Mouse (Mus musculus): ENCODE measurements at regions not wholly inside any gene's neighbourhood (a gene's known extent, or its start where the extent isn't known, plus 50 kb on each side); places are given as distances from the start of the nearest gene placed in this dataset.
A peak's percentile ranks its signal among the peaks of the same experiment; 100 is the strongest.

- DNase-seq (ENCODE audit: low read depth, low spot score), result no peak
Measured at GRCm38 (mm10) chr9:112431920-112432437, 196.2 kb upstream of the Arpp21 start.

- no peak for DNase-seq (ENCODE audit: low read depth, low spot score)
Measured at GRCm38 (mm10) chr9:112429196-112429595, 193.5 kb upstream of the Arpp21 start.

GRCm38 (mm10) chr9:112405772-112406315 is 170.1 kb upstream of the Arpp21 start:
- no peak for DNase-seq (ENCODE audit: low read depth, low spot score)

GRCm38 (mm10) chr9:112370746-112371145 is 135.0 kb upstream of the Arpp21 start:
- DNase-seq (ENCODE audit: low read depth, low spot score), result no peak

GRCm38 (mm10) chr9:112367291-112367690 is 131.6 kb upstream of the Arpp21 start:
- no peak for DNase-seq (ENCODE audit: low read depth, low spot score)

GRCm38 (mm10) chr9:112361355-112361754 is 125.6 kb upstream of the Arpp21 start:
- DNase-seq (ENCODE audit: low read depth, low spot score), result no peak

GRCm38 (mm10) chr9:112358711-112359298 is 123.1 kb upstream of the Arpp21 start:
- DNase-seq (ENCODE audit: low read depth, low spot score), result no peak

GRCm38 (mm10) chr9:112353196-112353595 is 117.5 kb upstream of the Arpp21 start:
- no peak for DNase-seq (ENCODE audit: low read depth, low spot score)

- DNase-seq (ENCODE audit: low read depth, low spot score), result no peak
Measured at GRCm38 (mm10) chr9:112348942-112349341, 113.2 kb upstream of the Arpp21 start.

- DNase-seq (ENCODE audit: low read depth, low spot score), result no peak
Measured at GRCm38 (mm10) chr9:112344792-112345191, 109.1 kb upstream of the Arpp21 start.

GRCm38 (mm10) chr9:112340363-112340762 is 104.6 kb upstream of the Arpp21 start:
- no peak for DNase-seq (ENCODE audit: low read depth, low spot score)

GRCm38 (mm10) chr9:112320016-112320415 is 84.3 kb upstream of the Arpp21 start:
- no peak for DNase-seq (ENCODE audit: low read depth, low spot score)

GRCm38 (mm10) chr9:112308950-112309349 is 73.2 kb upstream of the Arpp21 start:
- no peak for DNase-seq (ENCODE audit: low read depth, low spot score)

- peak; percentile 8 for DNase-seq (ENCODE audit: low read depth, low spot score)
Measured at GRCm38 (mm10) chr9:112307837-112308236, 72.1 kb upstream of the Arpp21 start.

GRCm38 (mm10) chr9:112291875-112292274 is 56.1 kb upstream of the Arpp21 start:
- no peak for DNase-seq (ENCODE audit: low read depth, low spot score)

Measured in brain, embryonic 18.5 days (tissue).